Mouse (Mus musculus) liver, embryonic 11.5 days (tissue): ENCODE results near the gene Car5a. TPM values are rescaled to one million over a fixed set of nuclear protein-coding genes. Genes with fewer than 3 reads are reported as not detected.

Experiments used
- ATAC-seq: fragments of 200-750 bp; cut with Nextera tagmentation; replicated peaks from 2 replicates; pipeline ENCODE4 v1.8.0; 2017; ENCODE audit warnings: moderate number of reproducible peaks, mild to moderate bottlenecking, moderate TSS enrichment, moderate library complexity; ENCODE audit not compliant: low FRiP score
- DNase-seq: peaks from one replicate; pipeline ENCODE4 v3.0.0-alpha.2; 2017; ENCODE audit warnings: low spot score
- H3K27ac ChIP-seq: fragments of 300-500 bp; sonication (generic); 2 replicates; pipeline ENCODE4 v1.5.1; 2014; ENCODE audit warnings: mild to moderate bottlenecking, low read depth, low read length, control low read depth
- H3K27me3 ChIP-seq: fragments of 300-500 bp; sonication (generic); replicated peaks from 2 replicates; pipeline ENCODE4 v1.6.1; 2014; ENCODE audit warnings: low read length, mixed read lengths; ENCODE audit not compliant: control insufficient read depth, insufficient read depth
- H3K36me3 ChIP-seq: fragments of 300-500 bp; sonication (generic); 2 replicates; pipeline ENCODE4 v1.6.1; 2014; ENCODE audit warnings: mild to moderate bottlenecking, low read length, moderate library complexity, mixed read lengths; ENCODE audit not compliant: control insufficient read depth, insufficient read depth
- H3K4me1 ChIP-seq: fragments of 300-500 bp; sonication (generic); replicated peaks from 2 replicates; pipeline ENCODE4 v1.6.1; 2014; ENCODE audit warnings: low read length, mixed read lengths; ENCODE audit not compliant: control insufficient read depth, insufficient read depth
- H3K4me2 ChIP-seq: fragments of 300-500 bp; sonication (generic); 2 replicates; pipeline ENCODE4 v1.6.1; 2014; ENCODE audit warnings: mild to moderate bottlenecking, control low read depth, moderate library complexity
- H3K4me3 ChIP-seq: fragments of 300-500 bp; sonication (generic); 2 replicates; pipeline ENCODE4 v1.5.1; 2014; ENCODE audit warnings: low read depth, low read length, control low read depth
- H3K9ac ChIP-seq: fragments of 300-500 bp; sonication (generic); 2 replicates; pipeline ENCODE4 v1.6.1; 2014; ENCODE audit warnings: low read depth, low read length, control low read depth
- H3K9me3 ChIP-seq: fragments of 300-500 bp; sonication (generic); 2 replicates; pipeline ENCODE4 v1.6.1; 2016; ENCODE audit warnings: low read length, inconsistent platforms, mixed read lengths; ENCODE audit not compliant: control insufficient read depth
- WGBS: fragments of 180-500 bp; shearing (Covaris S2); extraction: QIAGEN DNeasy Blood & Tissue Kit; methylation state at CpG from one replicate; pipeline ENCODE4 v1.1.7; 2014; 5-methylcytosine and 5-hydroxymethylcytosine counted together
- polyA plus RNA-seq: library from polyadenylated mRNA; unstranded; fragments of >200 nt; fragmentation: Nextera tagmentation; extraction: Ambion mirVana; gene quantifications from 2 replicates; pipeline ENCODE4 v1.2.1, GENCODE M21; 2014

Gene Car5a
- polyA plus RNA-seq, 1 experiment from 2014 or later: 0.55 TPM

DNA sequence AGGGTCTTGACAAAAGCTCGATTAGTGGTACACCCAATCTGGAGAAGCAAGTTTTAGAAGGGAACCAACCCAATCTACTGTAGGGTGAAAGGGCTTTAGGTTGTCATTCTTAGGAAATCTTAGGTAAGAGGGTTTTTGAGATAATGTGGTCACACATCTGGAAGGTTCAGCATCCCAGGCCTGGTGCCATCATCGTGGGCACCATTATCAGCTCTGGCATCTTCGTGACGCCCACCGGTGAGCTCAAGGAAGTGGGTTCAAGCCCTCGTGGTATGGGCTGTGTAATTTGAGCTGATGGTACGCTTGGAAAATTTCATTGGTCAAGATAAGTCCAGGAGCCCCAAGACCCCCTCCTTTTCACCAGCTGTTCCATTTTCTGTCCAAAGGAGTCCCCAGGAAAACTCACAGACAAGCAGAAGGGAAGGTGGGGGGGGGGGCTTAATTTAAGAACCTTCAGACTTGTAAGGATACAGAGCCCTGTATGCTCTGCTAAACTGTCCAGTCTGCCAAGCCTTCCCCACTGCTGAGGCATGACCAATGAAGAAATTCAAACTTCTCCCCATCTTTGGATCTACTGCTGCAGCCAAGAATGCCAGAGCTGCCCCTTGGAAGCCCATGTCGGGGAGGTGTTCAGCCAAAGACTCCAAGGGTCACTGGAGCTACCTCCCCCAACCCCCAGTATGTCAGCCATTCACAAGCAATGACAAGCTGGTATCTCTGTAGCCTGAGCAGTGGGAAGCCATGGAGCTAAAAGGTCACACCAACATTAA, 36.1 kb downstream of the Car5a start:
- no peak for ATAC-seq
- peaks cover 42% of the 10 kb centered on the region for H3K4me1 ChIP-seq
- WGBS: 43% methylated on average over 8 of the region's 8 CpGs

DNA sequence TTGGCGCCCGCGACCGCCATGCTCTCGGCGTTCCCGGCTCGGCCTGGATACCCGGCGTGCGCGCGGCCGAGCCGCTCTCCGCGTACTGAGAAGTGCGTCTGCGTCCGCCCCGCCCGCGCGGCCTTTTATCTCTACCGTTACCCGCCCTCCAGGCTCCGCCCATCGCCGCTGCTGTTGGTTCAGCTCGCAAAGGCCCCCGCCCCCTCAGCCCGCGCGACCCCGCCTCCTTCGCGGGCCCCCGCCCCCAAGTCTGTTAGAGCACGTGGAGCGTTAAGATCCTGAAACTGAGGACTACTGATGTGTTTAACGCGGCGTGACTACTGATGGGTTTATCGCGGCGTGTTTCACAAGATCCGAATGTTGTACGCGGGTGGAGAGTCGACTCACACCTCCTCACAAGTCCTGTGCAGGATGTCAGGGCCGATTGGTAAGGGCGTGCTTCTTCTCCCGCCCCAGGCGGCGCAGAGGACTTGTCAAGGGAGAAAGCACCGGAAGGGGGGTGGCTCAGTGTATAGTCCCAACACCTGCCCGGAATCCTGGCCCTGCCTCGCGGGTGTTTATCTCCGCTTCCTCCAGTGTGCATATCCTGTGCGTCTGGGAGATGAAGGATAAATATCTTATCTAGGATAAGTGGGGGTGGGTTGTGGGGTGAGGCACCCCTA, 37.0 kb downstream of the Car5a start, which contains the start of gene Slc7a5:
Gene Slc7a5, minus strand, starts transcription at position 108 of the 662 bp plus-strand sequence.
- WGBS: under 1% methylated on average over 61 of the region's 61 CpGs
- DNase-seq (peak; percentile 98), ATAC-seq (peak; percentile 86)
- no peaks in the 10 kb centered on the region for H3K9me3 ChIP-seq
- 0 out of 2 replicates have a peak within 1 kb of the TSS, but pooled peaks have one; percentile 36 for H3K27ac ChIP-seq
- H3K27me3 ChIP-seq: no peaks in the 10 kb centered on the region
- H3K4me3 ChIP-seq: peak within 1 kb of the TSS; percentile 80
- H3K4me2 ChIP-seq: peak within 1 kb of the TSS; percentile 81
- peaks cover 49% of the 10 kb centered on the region for H3K4me1 ChIP-seq
- H3K36me3 ChIP-seq: no peaks in the 10 kb centered on the region
- peak within 1 kb of the TSS; percentile 68 for H3K9ac ChIP-seq

More for the DNA sequence above, 36.1 kb downstream of the Car5a start:
- Histone ChIP-seq H3K4me2 (peak overlapping the region; percentile 81), H3K9ac (peak overlapping the region; percentile 53), H3K27me3 (no peaks in the 10 kb centered on the region), H3K9me3 (no peaks in the 10 kb centered on the region), H3K36me3 (no peaks in the 10 kb centered on the region), H3K27ac (no peak overlapping the region), H3K4me3 (peak overlapping the region; percentile 80)
- no peak for DNase-seq

DNA sequence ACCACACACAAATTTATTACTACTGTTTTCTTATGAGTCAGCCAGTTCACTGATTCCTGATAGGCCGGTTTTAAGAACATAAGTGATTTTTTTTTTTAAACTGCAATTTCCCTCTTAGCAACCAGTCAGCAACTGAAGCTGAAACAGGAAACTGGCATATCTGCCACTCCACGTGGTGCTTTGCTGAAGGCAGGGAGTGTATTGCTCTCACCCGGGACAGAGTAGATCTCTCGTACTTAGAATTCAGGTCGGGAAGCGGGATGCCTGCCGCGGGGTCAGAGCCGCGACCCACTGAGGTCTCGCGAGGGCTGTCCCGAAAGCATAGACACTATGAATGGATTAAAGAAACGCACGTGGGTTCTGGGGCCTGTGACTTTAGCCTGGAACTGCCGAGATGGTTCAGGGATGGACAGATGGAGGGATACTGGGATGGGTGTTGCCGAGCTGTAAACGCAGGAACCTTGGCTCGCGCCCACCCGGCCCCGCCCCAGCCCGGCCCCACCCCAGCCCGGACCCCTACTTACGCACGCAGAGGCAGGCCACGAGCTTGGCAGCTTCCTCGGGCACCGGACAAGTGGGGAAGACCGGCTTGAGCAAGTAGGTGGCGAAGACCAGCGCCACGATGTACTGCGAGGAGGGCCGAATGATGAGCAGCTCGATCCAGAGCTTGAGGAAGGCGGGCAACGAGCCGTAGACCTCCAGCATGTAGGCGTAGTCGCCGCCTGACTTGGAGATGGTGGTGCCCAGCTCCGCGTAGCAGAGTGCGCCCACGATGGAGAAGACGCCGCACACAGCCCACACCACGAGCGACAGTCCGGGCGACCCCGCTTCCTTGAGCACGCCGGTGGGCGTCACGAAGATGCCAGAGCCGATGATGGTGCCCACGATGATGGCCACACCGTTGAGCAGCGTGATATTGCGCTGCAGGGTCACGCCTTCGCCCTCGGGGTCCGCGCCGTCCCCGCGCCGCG, 37.9 kb downstream of the Car5a start:
- WGBS: under 1% methylated on average over 72 of the region's 72 CpGs
- DNase-seq: peak; percentile 63
- peak; percentile 37 for ATAC-seq
- Histone ChIP-seq H3K4me2 (peak overlapping the region; percentile 81), H3K27ac (0 out of 2 replicates have a peak overlapping the region, but pooled peaks have one; percentile 8), H3K9me3 (no peaks in the 10 kb centered on the region), H3K36me3 (no peaks in the 10 kb centered on the region), H3K9ac (peak overlapping the region; percentile 68), H3K4me3 (peak overlapping the region; percentile 80), H3K4me1 (peaks cover 57% of the 10 kb centered on the region), H3K27me3 (no peaks in the 10 kb centered on the region)

DNA sequence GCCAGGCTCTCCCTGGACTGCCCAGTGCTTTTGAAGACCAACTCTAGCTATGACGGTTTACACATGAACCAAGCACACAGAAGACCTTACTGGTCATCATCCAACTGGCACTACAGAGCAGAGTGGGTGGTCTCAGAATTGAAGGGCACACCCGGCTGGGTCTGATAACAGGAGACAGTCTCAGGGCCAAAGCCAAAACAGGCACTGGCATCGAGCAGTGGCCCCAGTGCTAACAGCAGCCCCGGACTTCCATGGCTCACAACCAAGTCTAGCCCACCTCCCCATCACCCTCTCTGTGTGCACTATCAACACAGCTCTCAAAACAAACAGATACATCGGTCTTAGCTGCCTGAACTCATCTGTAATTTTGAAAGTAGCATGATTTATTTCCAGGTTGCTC, 38.8 kb downstream of the Car5a start:
- Histone ChIP-seq H3K27me3 (no peaks in the 10 kb centered on the region), H3K4me3 (peak overlapping the region; percentile 80), H3K9me3 (no peaks in the 10 kb centered on the region), H3K4me1 (peaks cover 60% of the 10 kb centered on the region), H3K36me3 (no peaks in the 10 kb centered on the region), H3K4me2 (peak overlapping the region; percentile 81), H3K27ac (no peak overlapping the region), H3K9ac (peak overlapping the region; percentile 68)
- WGBS: 17% methylated on average over 5 of the region's 5 CpGs
- ATAC-seq (no peak), DNase-seq (no peak)

DNA sequence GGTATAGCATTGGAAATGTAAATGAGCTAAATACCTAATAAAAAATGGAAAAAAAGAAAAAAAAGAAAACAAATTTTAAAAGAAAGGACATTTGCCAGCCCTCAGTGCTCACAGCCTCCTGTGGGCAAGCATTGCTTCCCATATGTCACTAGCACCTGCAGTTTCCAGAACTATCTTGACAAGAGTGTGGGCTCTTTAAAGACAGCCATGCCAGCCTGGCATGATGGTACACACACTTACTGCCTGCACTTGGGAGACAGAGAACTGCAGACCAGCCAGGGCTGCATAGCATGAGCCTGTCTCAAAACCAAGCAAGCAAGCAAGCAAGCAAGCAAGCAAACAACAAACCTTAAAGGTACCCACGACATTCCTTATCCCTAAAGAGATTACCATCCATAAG, 39.3 kb downstream of the Car5a start:
- peak overlapping the region; percentile 68 for H3K9ac ChIP-seq

DNA sequence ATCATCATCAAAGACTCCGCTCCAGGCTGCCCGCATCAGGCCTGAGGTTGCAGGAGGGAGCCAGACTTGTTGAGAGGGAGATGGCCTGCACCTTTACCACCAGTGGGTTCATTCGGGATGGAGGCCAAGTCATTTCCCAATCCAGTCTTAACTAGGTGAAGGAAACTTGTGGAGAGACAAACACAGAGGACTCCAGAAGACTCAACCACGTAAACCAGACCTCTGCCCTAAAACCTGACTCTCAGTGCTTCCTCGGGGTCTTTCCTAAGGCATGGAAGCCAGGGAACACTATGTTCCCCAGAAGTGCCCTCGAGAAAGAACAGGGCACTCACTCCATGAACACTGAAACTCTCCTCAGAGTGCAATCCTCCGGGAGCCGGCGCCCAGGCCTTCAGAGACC, 39.7 kb downstream of the Car5a start:
- DNase-seq (no peak), ATAC-seq (no peak)
- peak overlapping the region; percentile 68 for H3K9ac ChIP-seq
- no peaks in the 10 kb centered on the region for H3K27me3 ChIP-seq
- H3K36me3 ChIP-seq: no peaks in the 10 kb centered on the region
- no peaks in the 10 kb centered on the region for H3K9me3 ChIP-seq
- WGBS: 81% methylated on average over 9 of the region's 9 CpGs
- peak overlapping the region; percentile 80 for H3K4me3 ChIP-seq
- H3K27ac ChIP-seq: no peak overlapping the region
- peaks cover 65% of the 10 kb centered on the region for H3K4me1 ChIP-seq
- peak overlapping the region; percentile 81 for H3K4me2 ChIP-seq

More for the DNA sequence above, 39.3 kb downstream of the Car5a start:
- Histone ChIP-seq H3K27me3 (no peaks in the 10 kb centered on the region), H3K36me3 (no peaks in the 10 kb centered on the region), H3K4me1 (peaks cover 62% of the 10 kb centered on the region), H3K27ac (peak overlapping the region; percentile 34; the same call in 1 of the 2 replicates), H3K9me3 (no peaks in the 10 kb centered on the region), H3K4me2 (peak overlapping the region; percentile 81), H3K4me3 (peak overlapping the region; percentile 80)
- DNase-seq: no peak
- ATAC-seq: no peak
- WGBS: 54% methylated on average over 1 of the region's 1 CpGs

DNA sequence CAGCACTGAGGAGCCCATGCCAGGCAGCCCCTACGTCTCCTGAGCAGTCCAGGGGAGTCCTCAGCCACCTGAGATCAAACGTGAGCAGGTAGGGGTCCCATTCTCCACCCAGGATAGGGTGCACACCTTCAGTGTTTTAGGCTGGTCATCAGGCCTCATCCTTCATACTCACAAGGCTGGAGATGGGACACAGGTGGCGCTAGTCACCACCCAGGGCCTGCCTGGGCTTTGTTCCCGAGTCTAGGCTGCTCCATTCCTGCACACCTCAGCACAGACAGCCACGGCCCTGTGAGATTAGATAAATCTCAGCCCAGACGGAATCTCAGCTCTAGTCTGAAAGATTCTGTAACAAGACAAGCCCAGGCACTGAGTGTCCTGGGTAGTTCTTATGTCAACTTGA, 40.7 kb downstream of the Car5a start:
- no peak overlapping the region for H3K27ac ChIP-seq
- H3K9ac ChIP-seq: no peak overlapping the region
- no peaks in the 10 kb centered on the region for H3K27me3 ChIP-seq
- no peak for ATAC-seq
- no peaks in the 10 kb centered on the region for H3K9me3 ChIP-seq
- peaks cover 67% of the 10 kb centered on the region for H3K4me1 ChIP-seq
- 0 out of 2 replicates have a peak overlapping the region, but pooled peaks have one; percentile 80 for H3K4me3 ChIP-seq
- WGBS: 51% methylated on average over 6 of the region's 6 CpGs
- H3K36me3 ChIP-seq: no peaks in the 10 kb centered on the region
- no peak for DNase-seq
- H3K4me2 ChIP-seq: peak overlapping the region; percentile 81
